Mouse (Mus musculus): ENCODE data around the gene Gm10842. TPM values are rescaled to one million over a fixed set of nuclear protein-coding genes. Genes with fewer than 3 reads are reported as not detected.

The Gm10842 gene
- total and polyA plus RNA-seq, 3 experiments: not detected

DNA sequence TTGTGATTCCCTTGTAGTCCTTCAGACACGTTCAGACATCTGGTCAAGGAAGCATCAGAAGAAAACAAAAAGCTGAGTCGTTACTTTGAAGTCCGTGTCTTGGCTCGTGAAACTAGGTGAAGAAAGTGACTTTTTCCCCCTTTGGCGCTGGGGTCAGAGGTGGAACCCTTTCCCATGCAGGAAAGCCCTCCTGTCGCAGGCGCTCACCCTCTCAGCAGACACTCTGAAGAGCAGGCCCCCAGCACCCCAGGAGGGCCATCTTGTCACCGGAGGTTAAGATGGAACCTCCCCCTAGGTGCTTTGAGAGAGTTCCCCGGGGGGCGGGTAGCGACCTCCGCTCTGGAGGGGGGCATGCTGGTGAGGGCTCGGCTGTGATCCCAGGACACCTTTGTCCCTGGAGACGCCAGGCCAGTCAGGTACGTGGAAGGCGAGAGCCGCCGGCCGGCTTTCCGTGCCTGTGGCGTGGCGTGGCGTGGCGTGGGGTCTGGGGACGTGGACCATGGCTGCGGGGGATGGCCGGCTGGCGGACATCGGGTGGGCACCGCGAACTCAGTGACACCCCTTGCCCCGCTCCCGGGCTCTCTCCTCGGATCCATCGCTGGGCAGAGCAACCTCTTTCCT is 33.9 kb downstream of the Gm10842 start:
- DNase-seq (ENCODE audit: extremely low read depth): peak; percentile 45
- dilution Hi-C loops (cut with MboI; ENCODE audit: extremely low pct_ligation_motif_present, extremely low pct_unique_long_range_greater_than_20kb, low sequenced_read_pairs) (no loop called here), in situ Hi-C loops (cut with MboI; ENCODE audit: low pct_ligation_motif_present, low pct_unique_long_range_greater_than_20kb, low sequenced_read_pairs) (no loop called here)
- H3K27me3 ChIP-seq (replicated peaks): no peaks in the 10 kb centered on the region
- no peaks in the 10 kb centered on the region for H3K9me3 ChIP-seq (replicated peaks; ENCODE audit: low read length)
- 0 out of 2 replicates have a peak, but pooled peaks have one; percentile 9 for TF ChIP-seq SIN3A (IDR thresholded peaks at IDR 0.05; ENCODE audit: low read length)
- no peak for TF ChIP-seq USF2 (conservative IDR thresholded peaks at IDR 0.05; ENCODE audit: low read depth, low read length)
- no peak for TF ChIP-seq MEF2A (IDR thresholded peaks at IDR 0.05; ENCODE audit: borderline replicate concordance, low read depth, low read length)
- 0 out of 2 replicates have a peak, but pooled peaks have one; percentile 1 for TF ChIP-seq MAX (IDR thresholded peaks at IDR 0.05; ENCODE audit: low read length)
- TF ChIP-seq ETS1 (conservative IDR thresholded peaks at IDR 0.05; ENCODE audit: low read depth, low read length): no peak
- H3K4me1 ChIP-seq (ENCODE audit: control insufficient read depth in 1 of 2, insufficient read depth in 2 of 2): peaks cover 0 to 37% of the 10 kb centered on the region in 2 experiments; a peak in 3 of 4 replicates
- H3K9ac ChIP-seq (ENCODE audit: insufficient read depth, low read depth): peak overlapping the region; percentile 85
- peak overlapping the region; percentile 65 for H3K4me2 ChIP-seq (ENCODE audit: insufficient read depth, low read depth, poor library complexity, severe bottlenecking)
- peak overlapping the region; percentile 80 to 99 (median 82) for H3K4me3 ChIP-seq (replicated peaks in 1 of 3; ENCODE audit: low read depth in 2 of 3, low read length in 2 of 3, poor library complexity in 1 of 3)
- peaks cover 43% of the 10 kb centered on the region for H3K79me2 ChIP-seq (replicated peaks; ENCODE audit: control insufficient read depth, extremely low read depth, insufficient read depth, poor library complexity, severe bottlenecking)
- H3K27ac ChIP-seq (ENCODE audit: insufficient read depth, low read depth): peak overlapping the region; percentile 52
- H3K36me3 ChIP-seq (replicated peaks in 1 of 2; ENCODE audit: control insufficient read depth in 1 of 2, insufficient read depth in 1 of 2, low read length in 1 of 2): peaks cover 12 to 26% of the 10 kb centered on the region in 2 experiments

DNA sequence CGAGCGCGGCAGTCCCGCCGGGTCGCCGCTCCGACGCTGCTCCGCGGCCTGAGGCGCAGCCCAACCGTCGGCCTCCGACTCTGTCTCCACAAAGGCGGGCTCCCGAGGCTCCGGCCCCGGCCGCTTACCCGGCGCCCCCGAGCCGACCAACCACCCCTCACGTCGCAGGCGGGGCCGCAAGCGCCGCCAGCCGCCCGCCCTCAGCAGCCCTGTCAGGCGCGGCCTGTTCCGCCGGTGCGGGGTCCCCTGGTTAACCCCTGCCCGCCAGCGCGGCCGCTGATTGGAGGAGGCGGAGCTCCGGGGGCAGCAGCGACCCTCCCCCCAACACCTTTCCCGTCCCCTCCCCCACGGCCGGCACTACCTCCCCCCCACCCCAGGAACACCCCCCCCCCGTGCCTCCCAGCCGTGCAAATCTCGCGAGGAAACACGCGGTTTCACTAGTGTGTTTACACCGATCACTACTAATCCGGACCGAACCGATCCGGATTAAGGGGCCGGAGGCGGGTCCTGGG is 34.5 kb downstream of the Gm10842 start:
- dilution Hi-C loops (cut with MboI; ENCODE audit: extremely low pct_ligation_motif_present, extremely low pct_unique_long_range_greater_than_20kb, low sequenced_read_pairs): no loop called here
- no peaks in the 10 kb centered on the region for H3K27me3 ChIP-seq (replicated peaks)
- H3K36me3 ChIP-seq (replicated peaks in 1 of 2; ENCODE audit: control insufficient read depth in 1 of 2, insufficient read depth in 1 of 2, low read length in 1 of 2): peaks cover 16 to 32% of the 10 kb centered on the region in 2 experiments
- peak overlapping the region; percentile 65; the same call in 1 of the 2 replicates for H3K4me2 ChIP-seq (ENCODE audit: insufficient read depth, low read depth, poor library complexity, severe bottlenecking)
- in situ Hi-C loops (cut with MboI; ENCODE audit: low pct_ligation_motif_present, low pct_unique_long_range_greater_than_20kb, low sequenced_read_pairs): no loop called here
- H3K9me3 ChIP-seq (replicated peaks; ENCODE audit: low read length): no peaks in the 10 kb centered on the region
- peak; percentile 97 for DNase-seq (ENCODE audit: extremely low read depth)
- H3K79me2 ChIP-seq (replicated peaks; ENCODE audit: control insufficient read depth, extremely low read depth, insufficient read depth, poor library complexity, severe bottlenecking): peaks cover 49% of the 10 kb centered on the region
- H3K4me3 ChIP-seq (replicated peaks in 1 of 3; ENCODE audit: low read depth in 2 of 3, low read length in 2 of 3, poor library complexity in 1 of 3): peak overlapping the region; percentile 80 to 99 (median 97)
- H3K9ac ChIP-seq (ENCODE audit: insufficient read depth, low read depth): peak overlapping the region; percentile 100
- H3K27ac ChIP-seq (ENCODE audit: insufficient read depth, low read depth): peak overlapping the region; percentile 52
- peaks cover 0 to 41% of the 10 kb centered on the region in 2 experiments; a peak in 3 of 4 replicates for H3K4me1 ChIP-seq (ENCODE audit: control insufficient read depth in 1 of 2, insufficient read depth in 2 of 2)
- TF ChIP-seq POLR2AphosphoS2 (IDR thresholded peaks at IDR 0.05; ENCODE audit: low read depth, low read length) (no peak), JUND (conservative IDR thresholded peaks at IDR 0.05; ENCODE audit: low read depth, low read length) (no peak), ZC3H11A (IDR thresholded peaks at IDR 0.05; ENCODE audit: low read depth, low read length) (no peak), CHD1 (IDR thresholded peaks at IDR 0.05; ENCODE audit: low read depth, low read length) (no peak), ZMIZ1 (IDR thresholded peaks at IDR 0.05; ENCODE audit: low read depth, low read length) (peak; percentile 82; the same call in 1 of the 2 replicates), PAX5 (IDR thresholded peaks at IDR 0.05; ENCODE audit: low read length) (no peak), NRF1 (IDR thresholded peaks at IDR 0.05; ENCODE audit: low read depth, low read length) (peak; percentile 55; the same call in 1 of the 2 replicates), ZNF384 (IDR thresholded peaks at IDR 0.05; ENCODE audit: low read depth, low read length) (no peak), EP300 (IDR thresholded peaks at IDR 0.05; ENCODE audit: low read length) (no peak), POLR2A (IDR thresholded peaks at IDR 0.05; ENCODE audit: low read depth, low read length) (peak; percentile 83), UBTF (IDR thresholded peaks at IDR 0.05; ENCODE audit: low read depth, low read length) (peak; percentile 84; the same call in 1 of the 2 replicates), TCF12 (IDR thresholded peaks at IDR 0.05; ENCODE audit: low read depth, low read length) (peak; percentile 90), GABPA (IDR thresholded peaks at IDR 0.05; ENCODE audit: insufficient replicate concordance, low read depth, low read length) (no peak), ZKSCAN1 (IDR thresholded peaks at IDR 0.05; ENCODE audit: borderline replicate concordance, low read depth, low read length) (no peak), ETS1 (conservative IDR thresholded peaks at IDR 0.05; ENCODE audit: low read depth, low read length) (no peak; the same call in 1 of the 2 replicates), USF1 (IDR thresholded peaks at IDR 0.05; ENCODE audit: low read depth, low read length) (no peak), MYC (IDR thresholded peaks at IDR 0.05; ENCODE audit: low read depth, low read length) (no peak), BHLHE40 (IDR thresholded peaks at IDR 0.05; ENCODE audit: low read depth, low read length) (peak; percentile 40), E2F4 (IDR thresholded peaks at IDR 0.05; ENCODE audit: insufficient replicate concordance, low read depth, low read length) (no peak), KAT2A (IDR thresholded peaks at IDR 0.05; ENCODE audit: insufficient replicate concordance, low read length) (0 out of 2 replicates have a peak, but pooled peaks have one; percentile 8), MAX (IDR thresholded peaks at IDR 0.05; ENCODE audit: low read length) (no peak; the same call in 1 of the 2 replicates), CTCF (conservative IDR thresholded peaks at IDR 0.05 in 1 of 2, IDR thresholded peaks at IDR 0.05 in 1 of 2; ENCODE audit: low read depth in 2 of 2, low read length in 2 of 2) (no peak), SIN3A (IDR thresholded peaks at IDR 0.05; ENCODE audit: low read length) (peak; percentile 33; the same call in 1 of the 2 replicates), SMC3 (IDR thresholded peaks at IDR 0.05; ENCODE audit: low read depth, low read length) (no peak), HCFC1 (IDR thresholded peaks at IDR 0.05; ENCODE audit: low read depth, low read length) (peak; percentile 56; the same call in 1 of the 2 replicates), TBP (conservative IDR thresholded peaks at IDR 0.05; ENCODE audit: low read depth, low read length) (0 out of 2 replicates have a peak, but pooled peaks have one; percentile 10), NELFE (IDR thresholded peaks at IDR 0.05; ENCODE audit: low read depth, low read length) (peak; percentile 90), ELF1 (IDR thresholded peaks at IDR 0.05; ENCODE audit: low read depth, low read length) (peak; percentile 67), RCOR1 (conservative IDR thresholded peaks at IDR 0.05; ENCODE audit: low read depth, low read length) (no peak)

Measured in CH12.LX (cell line).